Mouse (Mus musculus) hematopoietic multipotent progenitor cell, adult 10-12 weeks (in vitro differentiated cells): ENCODE data around the gene Tatdn2. TPM values are rescaled to one million over a fixed set of nuclear protein-coding genes. Genes with fewer than 3 reads are reported as not detected.

Source experiments
- polyA plus RNA-seq: library from polyadenylated mRNA; stranded (reverse); fragments of >175 nt; gene quantifications from 2 replicates; pipeline ENCODE4 v1.2.3, GENCODE M21; 2012; ENCODE audit warnings: low replicate concordance

Gene Tatdn2
- 39.9 and 62.7 TPM in 2 replicates for polyA plus RNA-seq

DNA sequence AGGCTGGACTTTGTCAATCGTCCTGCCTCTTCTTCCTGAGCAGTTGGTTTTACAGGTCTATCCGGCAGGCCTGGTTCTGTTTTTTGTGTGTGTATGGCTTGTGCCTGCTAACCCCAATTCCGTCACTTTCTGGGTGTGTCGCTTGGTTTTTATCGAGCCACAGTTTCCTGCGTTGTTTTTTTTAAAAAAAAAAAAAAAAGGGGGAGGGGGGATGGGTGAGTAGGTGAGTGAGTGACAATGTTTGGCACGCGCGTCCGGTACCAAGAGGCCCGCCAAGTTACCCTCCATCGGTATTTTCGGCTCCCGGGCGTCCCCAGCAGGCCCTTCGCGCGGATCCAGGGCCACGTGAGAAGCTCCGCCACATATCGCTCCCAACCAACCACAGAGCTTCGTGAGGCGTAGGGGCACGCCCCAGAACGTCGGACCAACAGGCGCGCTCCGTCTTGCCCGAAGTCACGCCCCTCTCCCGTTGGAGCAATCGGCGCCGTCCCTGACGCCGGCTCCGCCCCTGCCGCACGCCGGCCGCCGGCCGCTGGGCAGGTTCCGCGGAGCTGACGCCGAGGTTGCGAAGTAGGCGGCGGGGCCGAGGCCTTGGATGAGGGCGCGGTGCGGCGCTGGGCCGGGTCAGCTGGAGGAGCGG lies at the start of gene Tatdn2:
TSS of gene Tatdn2 (plus strand) at position 469 of the 640 bp plus-strand sequence.

DNA sequence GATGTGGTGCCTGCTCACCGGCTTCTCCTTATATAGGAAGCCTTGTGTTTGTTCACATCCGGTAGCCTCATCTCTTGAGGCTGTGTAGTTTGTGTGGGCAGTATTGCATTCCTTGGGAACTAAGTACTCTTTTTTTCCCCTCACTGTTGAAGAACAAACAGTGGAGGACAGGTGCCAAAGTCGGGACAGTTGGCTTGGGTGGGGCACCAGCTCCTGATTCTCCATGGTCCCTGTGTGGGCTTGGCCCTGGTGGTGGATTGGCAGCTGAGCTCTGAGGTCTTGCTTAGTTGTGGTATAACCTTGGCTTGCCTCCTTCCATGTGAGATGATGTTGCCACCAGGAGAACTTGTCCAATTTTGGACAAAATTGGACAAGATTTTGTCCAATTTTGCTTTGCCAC lies 23.0 kb downstream of the Tatdn2 start, which contains the start of gene Ghrl:
TSS of gene Ghrl (minus strand) at position 3 of the 400 bp plus-strand sequence.

DNA sequence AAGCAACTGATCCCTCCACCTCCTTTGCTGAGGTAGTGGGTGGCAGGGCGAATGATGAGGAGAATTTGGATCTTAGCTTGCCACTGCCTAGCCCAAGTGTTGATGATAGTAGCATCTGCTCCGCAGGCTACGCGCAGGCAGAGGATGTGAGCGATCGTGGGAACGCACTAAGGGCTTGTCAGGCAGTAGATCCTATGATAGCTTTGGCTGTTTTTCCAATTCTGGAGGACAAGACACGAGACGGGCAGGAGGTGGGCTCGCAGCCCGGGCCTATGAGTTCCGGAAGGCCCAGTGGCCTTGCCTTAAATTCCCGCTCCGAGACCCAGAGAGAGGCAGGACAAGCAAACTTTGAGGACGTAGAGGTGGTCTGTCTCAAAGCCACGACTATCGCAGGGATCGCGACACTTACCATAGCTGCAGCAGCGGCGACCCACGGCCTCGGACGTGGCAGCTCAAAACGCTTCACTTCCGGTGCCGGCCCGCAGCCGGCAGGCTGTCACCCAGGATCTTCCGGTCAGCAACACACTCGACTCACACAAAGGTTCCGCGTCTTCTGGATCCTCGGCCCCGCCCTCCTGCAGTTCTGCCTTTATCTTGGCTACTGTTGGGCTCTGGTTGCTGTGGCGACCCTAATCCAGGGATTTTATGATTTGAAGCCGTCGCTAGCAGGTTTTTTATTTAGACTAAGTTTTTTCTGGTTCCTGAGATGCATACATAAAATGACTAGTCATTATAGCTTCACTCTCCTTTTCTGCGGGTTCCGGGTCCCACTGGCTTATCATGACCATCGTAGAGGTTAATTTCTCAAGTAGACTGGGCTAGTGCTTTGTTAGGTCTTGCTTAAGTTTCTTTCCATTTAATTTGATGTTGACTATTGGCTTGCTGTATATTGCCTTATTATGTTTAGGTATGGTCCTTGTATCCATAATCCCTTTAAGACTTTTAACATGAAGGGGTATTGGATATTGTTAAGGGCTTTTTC lies 43.7 kb downstream of the Tatdn2 start, which contains the start of gene Sec13:
TSS of gene Sec13 (minus strand) at position 508 of the 982 bp plus-strand sequence.

Other genes starting within 250 kb of the Tatdn2 start
- gene Il17re, start 238.6 kb upstream of the Tatdn2 start, polyA plus RNA-seq: 0.45 and 1.00 TPM in 2 replicates
- gene Il17rc, start 225.6 kb upstream of the Tatdn2 start, polyA plus RNA-seq: 0.68 and 1.3 TPM in 2 replicates
- gene Creld1, start 213.8 kb upstream of the Tatdn2 start, polyA plus RNA-seq: 24.9 and 25.5 TPM in 2 replicates
- gene Prrt3, start 195.1 kb upstream of the Tatdn2 start, polyA plus RNA-seq: 0.06 and 0.38 TPM in 2 replicates
- 23.9 and 78.7 TPM in 2 replicates for gene Emc3, start 165.4 kb upstream of the Tatdn2 start, polyA plus RNA-seq
- 0.29 and 0.49 TPM in 2 replicates for gene Fancd2, start 165.4 kb upstream of the Tatdn2 start, polyA plus RNA-seq
- gene Fancd2os, start 96.3 kb upstream of the Tatdn2 start, polyA plus RNA-seq: not detected in 2 replicates
- 24.5 and 57.9 TPM in 2 replicates for gene Brk1, start 92.3 kb upstream of the Tatdn2 start, polyA plus RNA-seq
- gene Vhl, start 73.1 kb upstream of the Tatdn2 start, polyA plus RNA-seq: 8.2 and 21.3 TPM in 2 replicates
- 79.5 and 135 TPM in 2 replicates for gene Irak2, start 58.6 kb upstream of the Tatdn2 start, polyA plus RNA-seq
- 0.89 TPM in 1 of 2 replicates, not detected in the other for gene Ghrl, start 22.8 kb downstream of the Tatdn2 start, polyA plus RNA-seq
- 12.3 and 33.6 TPM in 2 replicates for gene Sec13, start 43.7 kb downstream of the Tatdn2 start, polyA plus RNA-seq